Mouse (Mus musculus) embryonic fibroblast, embryonic 13.5 days (primary cell): ENCODE measurements around the gene Naaladl2. TPM values are rescaled to one million over a fixed set of nuclear protein-coding genes. Genes with fewer than 3 reads are reported as not detected.

Experiments
- H3K27ac ChIP-seq: 2 replicates; pipeline ENCODE4 v1.5.1; 2012; ENCODE audit warnings: low read length, control low read depth, inconsistent platforms; ENCODE audit not compliant: insufficient read depth
- H3K4me1 ChIP-seq: 2 replicates; pipeline ENCODE4 v1.6.1; 2011; ENCODE audit warnings: low read length; ENCODE audit not compliant: control insufficient read depth, insufficient read depth
- H3K4me3 ChIP-seq: 2 replicates; pipeline ENCODE4 v1.5.1; 2011; ENCODE audit warnings: mild to moderate bottlenecking, control low read depth, low read length; ENCODE audit not compliant: insufficient read depth
- CTCF ChIP-seq: IDR thresholded peaks from 2 replicates; pipeline ENCODE4 v1.5.1; 2011; ENCODE audit warnings: mild to moderate bottlenecking, control low read depth, low read length, moderate library complexity, borderline replicate concordance; ENCODE audit not compliant: insufficient read depth
- POLR2A ChIP-seq: IDR thresholded peaks from 2 replicates; pipeline ENCODE4 v1.6.1; 2011; ENCODE audit warnings: low read depth, mild to moderate bottlenecking, control low read depth, low read length, moderate library complexity
- polyA plus RNA-seq: library from polyadenylated mRNA; stranded (reverse); fragments of >200 nt; gene quantifications from 2 replicates; pipeline ENCODE4 v1.2.4, GENCODE M21; 2011; ENCODE audit warnings: low read depth; ENCODE audit not compliant: missing spikeins, insufficient read length

The Naaladl2 gene
- polyA plus RNA-seq, 1 experiment = 10.4 TPM

- Histone ChIP-seq H3K27ac (no peak overlapping the region), H3K4me1 (no peaks in the 10 kb centered on the region), H3K4me3 (no peak overlapping the region)
- no peak for TF ChIP-seq POLR2A
- no peak for TF ChIP-seq CTCF
Measured at GRCm38 (mm10) chr3:24992078-24992477, 152.0 kb downstream of the Naaladl2 start.

GRCm38 (mm10) chr3:24982111-24982510 is 161.9 kb downstream of the Naaladl2 start:
- Histone ChIP-seq H3K4me1 (no peaks in the 10 kb centered on the region), H3K27ac (no peak overlapping the region), H3K4me3 (no peak overlapping the region)
- TF ChIP-seq POLR2A (no peak), CTCF (no peak)

GRCm38 (mm10) chr3:24942170-24942569 is 201.9 kb downstream of the Naaladl2 start:
- Histone ChIP-seq H3K27ac (no peak overlapping the region), H3K4me3 (no peak overlapping the region), H3K4me1 (no peaks in the 10 kb centered on the region)
- TF ChIP-seq POLR2A (no peak), CTCF (no peak)

- no peak overlapping the region for H3K27ac ChIP-seq
- no peaks in the 10 kb centered on the region for H3K4me1 ChIP-seq
- TF ChIP-seq CTCF (no peak), POLR2A (no peak)
- no peak overlapping the region for H3K4me3 ChIP-seq
Measured at GRCm38 (mm10) chr3:24938507-24939182, 205.4 kb downstream of the Naaladl2 start.

- Histone ChIP-seq H3K4me1 (no peaks in the 10 kb centered on the region), H3K27ac (no peak overlapping the region), H3K4me3 (no peak overlapping the region)
- TF ChIP-seq CTCF = no peak
- TF ChIP-seq POLR2A = no peak
Measured at GRCm38 (mm10) chr3:24921811-24922210, 222.2 kb downstream of the Naaladl2 start.

GRCm38 (mm10) chr3:24921401-24921800 is 222.7 kb downstream of the Naaladl2 start:
- H3K4me1 ChIP-seq = no peaks in the 10 kb centered on the region
- TF ChIP-seq CTCF (no peak), POLR2A (no peak)
- no peak overlapping the region for H3K27ac ChIP-seq
- no peak overlapping the region for H3K4me3 ChIP-seq

- Histone ChIP-seq H3K4me1 (no peaks in the 10 kb centered on the region), H3K27ac (no peak overlapping the region), H3K4me3 (no peak overlapping the region)
- no peak for TF ChIP-seq CTCF
- no peak for TF ChIP-seq POLR2A
Measured at GRCm38 (mm10) chr3:24905425-24905960, 238.6 kb downstream of the Naaladl2 start.

- no peak overlapping the region for H3K4me3 ChIP-seq
- H3K4me1 ChIP-seq = no peaks in the 10 kb centered on the region
- TF ChIP-seq CTCF (no peak), POLR2A (no peak)
- no peak overlapping the region for H3K27ac ChIP-seq
Measured at GRCm38 (mm10) chr3:24888801-24889200, 255.3 kb downstream of the Naaladl2 start.

GRCm38 (mm10) chr3:24872254-24872653 is 271.8 kb downstream of the Naaladl2 start:
- TF ChIP-seq POLR2A (no peak), CTCF (no peak)
- no peak overlapping the region for H3K27ac ChIP-seq
- H3K4me1 ChIP-seq = no peaks in the 10 kb centered on the region

GRCm38 (mm10) chr3:24852936-24853335 is 291.1 kb downstream of the Naaladl2 start:
- TF ChIP-seq POLR2A (no peak), CTCF (no peak)
- no peaks in the 10 kb centered on the region for H3K4me1 ChIP-seq
- no peak overlapping the region for H3K27ac ChIP-seq
- no peak overlapping the region for H3K4me3 ChIP-seq

More at GRCm38 (mm10) chr3:24872254-24872653, 271.8 kb downstream of the Naaladl2 start:
- H3K4me3 ChIP-seq = no peak overlapping the region
